In the genomic region with DNA sequence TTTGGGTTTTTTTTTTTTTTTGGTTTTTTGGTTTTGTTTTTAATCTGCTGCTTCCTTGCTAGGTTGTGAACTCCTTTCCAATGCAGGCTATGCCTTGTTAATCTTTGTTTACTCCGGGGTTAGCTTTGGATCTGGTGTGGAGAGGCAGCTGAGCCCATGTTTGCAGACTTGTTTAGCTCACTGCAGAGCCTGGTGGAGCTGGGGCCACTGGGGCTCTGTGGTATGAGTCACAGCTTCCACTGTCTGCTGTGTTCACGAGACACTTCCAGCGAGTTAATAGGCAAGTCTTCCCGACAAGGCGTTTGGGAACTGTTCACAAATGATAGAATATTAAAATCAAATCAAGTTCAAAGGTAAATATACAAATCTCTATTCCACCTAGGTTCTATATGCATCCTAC, we compare ENCODE assay signal across 11 mouse cellular contexts. TPM values are rescaled to one million over a fixed set of nuclear protein-coding genes. Genes with fewer than 3 reads are reported as not detected.
DNase-seq lines count a peak whose midpoint lies in the region; ATAC-seq lines count a peak whose summit lies in the region.
"Had no signal": no experiment of that assay in that cellular context is flagged by ENCODE, and none has a peak within 500 bp of the region (broad histone marks: within the 10 kb centered on the region; RNA-seq: fewer than 3 reads in every experiment).

No protein-coding gene starts in this region.

- intact Hi-C loops in gastrocnemius, postnatal 14 days (cut with DNase I; ENCODE audit: low total_unique reads) = no loop called here

- H3K4me3 ChIP-seq in midbrain, embryonic 11.5 days (ENCODE audit: low read depth, low read length) = no peak overlapping the region
- H3K4me3 ChIP-seq in midbrain, embryonic 15.5 days = no peak overlapping the region
- no peak overlapping the region for H3K4me3 ChIP-seq in heart, embryonic 12.5 days
- H3K4me3 ChIP-seq in stomach, embryonic 16.5 days (replicated peaks; ENCODE audit: low read length) = no peak overlapping the region
- H3K4me3 ChIP-seq: forebrain, embryonic 12.5 days; liver, embryonic 13.5 days had no signal

- no peak overlapping the region for H3K4me2 ChIP-seq in midbrain, embryonic 11.5 days
- no peak overlapping the region for H3K4me2 ChIP-seq in midbrain, embryonic 15.5 days
- H3K4me2 ChIP-seq in heart, embryonic 12.5 days = no peak overlapping the region; the same call in 1 of the 2 replicates
- H3K4me2 ChIP-seq in stomach, embryonic 16.5 days (ENCODE audit: low read depth, low read length) = 0 out of 2 replicates have a peak overlapping the region, but pooled peaks have one; percentile 16
- H3K4me2 ChIP-seq: forebrain, embryonic 12.5 days; liver, embryonic 13.5 days had no signal

- H3K27ac ChIP-seq in midbrain, embryonic 11.5 days (ENCODE audit: low read depth, low read length) = no peak overlapping the region
- H3K27ac ChIP-seq in midbrain, embryonic 15.5 days = no peak overlapping the region
- H3K27ac ChIP-seq in heart, embryonic 12.5 days (ENCODE audit: poor library complexity, severe bottlenecking) = peak overlapping the region; percentile 74; the same call in 1 of the 2 replicates
- H3K27ac ChIP-seq in stomach, embryonic 16.5 days (ENCODE audit: low read length) = no peak overlapping the region
- H3K27ac ChIP-seq: forebrain, embryonic 12.5 days; liver, embryonic 13.5 days had no signal

- peak; percentile 47; the same call in 1 of the 2 replicates for ATAC-seq in midbrain, embryonic 11.5 days (ENCODE audit: low FRiP score)
- no peak for ATAC-seq in midbrain, embryonic 15.5 days (replicated peaks)
- ATAC-seq in heart, embryonic 12.5 days (ENCODE audit: insufficient number of reproducible peaks, low FRiP score) = peak; percentile 73; the same call in 1 of the 2 replicates
- peak; percentile 81 for ATAC-seq in stomach, embryonic 16.5 days (ENCODE audit: insufficient read depth, low FRiP score)
- no peak for ATAC-seq in monocyte, adult 5-6 weeks (replicated peaks; ENCODE audit: insufficient number of reproducible peaks, low FRiP score, low TSS enrichment, poor library complexity, severe bottlenecking)

- no peaks in the 10 kb centered on the region for H3K9me3 ChIP-seq in midbrain, embryonic 11.5 days (ENCODE audit: control insufficient read depth, low read length)
- H3K9me3 ChIP-seq in midbrain, embryonic 15.5 days = no peaks in the 10 kb centered on the region
- H3K9me3 ChIP-seq in heart, embryonic 12.5 days (replicated peaks) = no peaks in the 10 kb centered on the region
- no peaks in the 10 kb centered on the region for H3K9me3 ChIP-seq in stomach, embryonic 16.5 days (replicated peaks; ENCODE audit: control insufficient read depth, low read length)
- H3K9me3 ChIP-seq: forebrain, embryonic 12.5 days; liver, embryonic 13.5 days had no signal

- no peaks in the 10 kb centered on the region for H3K36me3 ChIP-seq in midbrain, embryonic 11.5 days (ENCODE audit: control insufficient read depth, insufficient read depth, low read length)
- no peaks in the 10 kb centered on the region for H3K36me3 ChIP-seq in midbrain, embryonic 15.5 days (replicated peaks)
- H3K36me3 ChIP-seq in heart, embryonic 12.5 days = no peaks in the 10 kb centered on the region
- H3K36me3 ChIP-seq in stomach, embryonic 16.5 days (ENCODE audit: control insufficient read depth, insufficient read depth, low read length) = no peaks in the 10 kb centered on the region
- H3K36me3 ChIP-seq: forebrain, embryonic 12.5 days; liver, embryonic 13.5 days had no signal

- H3K27me3 ChIP-seq in midbrain, embryonic 11.5 days (ENCODE audit: control insufficient read depth, insufficient read depth, low read length) = no peaks in the 10 kb centered on the region
- H3K27me3 ChIP-seq in midbrain, embryonic 15.5 days (replicated peaks) = no peaks in the 10 kb centered on the region
- H3K27me3 ChIP-seq in heart, embryonic 12.5 days (replicated peaks) = no peaks in the 10 kb centered on the region
- no peaks in the 10 kb centered on the region for H3K27me3 ChIP-seq in stomach, embryonic 16.5 days (ENCODE audit: control insufficient read depth, insufficient read depth, low read length)
- H3K27me3 ChIP-seq: forebrain, embryonic 12.5 days; liver, embryonic 13.5 days had no signal

- peak; percentile 35 for DNase-seq in gastrocnemius, postnatal 14 days
- DNase-seq in gastrocnemius, adult 18-20 months (ENCODE audit: low spot score) = no peak
- no peak for DNase-seq in midbrain, embryonic 11.5 days (ENCODE audit: low spot score, missing footprints)
- no peak for DNase-seq in urinary bladder, postnatal 4 days (ENCODE audit: low spot score in 2 of 2)
- DNase-seq: liver, embryonic 13.5 days had no signal

- no peak overlapping the region for H3K9ac ChIP-seq in midbrain, embryonic 11.5 days (ENCODE audit: low read length)
- H3K9ac ChIP-seq in midbrain, embryonic 15.5 days = no peak overlapping the region
- H3K9ac ChIP-seq in heart, embryonic 12.5 days = no peak overlapping the region
- no peak overlapping the region for H3K9ac ChIP-seq in stomach, embryonic 16.5 days (ENCODE audit: low read length)
- H3K9ac ChIP-seq: forebrain, embryonic 12.5 days; liver, embryonic 13.5 days had no signal

- 42% methylated on average over 5 of the region's 5 CpGs for WGBS in midbrain, embryonic 11.5 days
- 40% methylated on average over 5 of the region's 5 CpGs for WGBS in midbrain, embryonic 15.5 days
- WGBS in heart, embryonic 12.5 days = 9% methylated on average over 5 of the region's 5 CpGs
- WGBS in stomach, embryonic 16.5 days = 8% methylated on average over 5 of the region's 5 CpGs

- H3K4me1 ChIP-seq in midbrain, embryonic 11.5 days (ENCODE audit: control insufficient read depth, insufficient read depth, low read length) = peaks cover 4% of the 10 kb centered on the region; the same call in 1 of the 2 replicates
- H3K4me1 ChIP-seq in midbrain, embryonic 15.5 days = peaks cover 12% of the 10 kb centered on the region; the same call in 1 of the 2 replicates
- H3K4me1 ChIP-seq in heart, embryonic 12.5 days (replicated peaks) = peaks cover 20% of the 10 kb centered on the region
- peaks cover 12% of the 10 kb centered on the region for H3K4me1 ChIP-seq in stomach, embryonic 16.5 days (ENCODE audit: control insufficient read depth, insufficient read depth, low read length)
- H3K4me1 ChIP-seq: liver, embryonic 13.5 days had no signal

RNA-seq across cellular contexts. Expression of gene Sel1l3, which starts 22.4 kb away (rescaled TPM):
- total RNA-seq in gastrocnemius, postnatal 14 days (2021) = 10 to 100 TPM; 65.3 to 75.4 TPM
- 10 to 100 TPM; 52.0 to 54.8 TPM for total RNA-seq in gastrocnemius, adult 18-20 months (2021)
- 1.4 and 1.8 TPM in 2 replicates for polyA plus RNA-seq in midbrain, embryonic 11.5 days (2014; fragmentation: Nextera tagmentation; extraction: Ambion mirVana)
- polyA plus RNA-seq in midbrain, embryonic 15.5 days (2015; fragmentation: Nextera tagmentation; extraction: Ambion mirVana) = 6.1 and 7.3 TPM in 2 replicates
- 1.4 and 1.9 TPM in 2 replicates for polyA plus RNA-seq in heart, embryonic 12.5 days (2016; fragmentation: Nextera tagmentation; extraction: Ambion mirVana)
- 8.5 and 9.2 TPM in 2 replicates for polyA plus RNA-seq in stomach, embryonic 16.5 days (2015; fragmentation: Nextera tagmentation; extraction: Ambion mirVana)
- total RNA-seq in monocyte, adult 5-6 weeks (2017) = 0.38 TPM in 1 of 3 replicates, not detected in the others
- total RNA-seq: common myeloid progenitor, adult 5-6 weeks had no signal

RNA-seq across cellular contexts. Expression of gene Smim20, which starts 30.7 kb away (rescaled TPM):
- 10 to 100 TPM; 75.4 to 80.1 TPM for total RNA-seq in gastrocnemius, postnatal 14 days (2021)
- 10 to 100 TPM; 51.0 to 57.7 TPM for total RNA-seq in gastrocnemius, adult 18-20 months (2021)
- 69.1 and 71.0 TPM in 2 replicates for polyA plus RNA-seq in midbrain, embryonic 11.5 days (2014; fragmentation: Nextera tagmentation; extraction: Ambion mirVana)
- polyA plus RNA-seq in midbrain, embryonic 15.5 days (2015; fragmentation: Nextera tagmentation; extraction: Ambion mirVana) = 67.8 and 69.4 TPM in 2 replicates
- 141 and 153 TPM in 2 replicates for polyA plus RNA-seq in heart, embryonic 12.5 days (2016; fragmentation: Nextera tagmentation; extraction: Ambion mirVana)
- 73.4 and 81.3 TPM in 2 replicates for polyA plus RNA-seq in stomach, embryonic 16.5 days (2015; fragmentation: Nextera tagmentation; extraction: Ambion mirVana)
- total RNA-seq in monocyte, adult 5-6 weeks (2017) = 44.4 to 59.6 TPM (median 47.2 TPM) in 3 replicates

Comparison
In these comparisons a context has a peak if more than half of its experiments do, and no peak if none do; other contexts are left out.
1. ATAC-seq: peak in midbrain, embryonic 11.5 days (single experiment), heart, embryonic 12.5 days (single experiment) and stomach, embryonic 16.5 days (single experiment); none in midbrain, embryonic 15.5 days (single experiment) and monocyte, adult 5-6 weeks (single experiment).